Mouse (Mus musculus): Measurements from ENCODE around the gene Mbd5. TPM values are rescaled to one million over a fixed set of nuclear protein-coding genes. Genes with fewer than 3 reads are reported as not detected.

The Mbd5 gene
- polyA plus RNA-seq, 1 experiment = 12.7 TPM

DNA sequence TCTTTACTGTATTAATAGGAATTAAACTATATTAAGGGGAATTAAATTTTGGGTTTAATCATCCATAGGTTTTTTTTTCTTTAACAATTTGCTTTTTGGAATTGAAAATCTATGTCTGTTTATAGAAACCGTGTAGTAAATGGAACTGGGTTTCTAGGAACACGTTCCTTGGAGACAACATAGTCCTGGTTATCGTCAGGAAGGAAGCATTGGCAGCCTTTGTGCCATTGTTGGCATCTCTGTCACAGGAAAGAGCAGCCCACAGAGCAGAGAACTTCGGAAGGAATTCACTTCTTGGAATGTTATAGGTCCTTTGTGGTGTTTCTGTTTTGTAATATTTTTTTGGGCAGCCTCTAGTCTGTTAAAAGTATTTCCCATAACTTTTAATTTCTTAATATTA is 135.7 kb downstream of the Mbd5 start:
- Histone ChIP-seq H3K27ac (ENCODE audit: control insufficient read depth, insufficient read depth, low read depth, low read length) (no peak overlapping the region), H3K36me3 (ENCODE audit: control insufficient read depth, insufficient read depth, low read length) (no peaks in the 10 kb centered on the region), H3K27me3 (ENCODE audit: control insufficient read depth, insufficient read depth, low read length) (no peaks in the 10 kb centered on the region), H3K4me1 (ENCODE audit: control insufficient read depth, insufficient read depth, low read length) (no peaks in the 10 kb centered on the region), H3K4me3 (ENCODE audit: control insufficient read depth, low read depth, low read length) (no peak overlapping the region)
- TF ChIP-seq POLR2A (IDR thresholded peaks at IDR 0.05; ENCODE audit: control insufficient read depth, low read depth, low read length) = no peak
- TF ChIP-seq CTCF (IDR thresholded peaks at IDR 0.05; ENCODE audit: control insufficient read depth, insufficient read depth, insufficient replicate concordance, low read depth, low read length) = no peak

DNA sequence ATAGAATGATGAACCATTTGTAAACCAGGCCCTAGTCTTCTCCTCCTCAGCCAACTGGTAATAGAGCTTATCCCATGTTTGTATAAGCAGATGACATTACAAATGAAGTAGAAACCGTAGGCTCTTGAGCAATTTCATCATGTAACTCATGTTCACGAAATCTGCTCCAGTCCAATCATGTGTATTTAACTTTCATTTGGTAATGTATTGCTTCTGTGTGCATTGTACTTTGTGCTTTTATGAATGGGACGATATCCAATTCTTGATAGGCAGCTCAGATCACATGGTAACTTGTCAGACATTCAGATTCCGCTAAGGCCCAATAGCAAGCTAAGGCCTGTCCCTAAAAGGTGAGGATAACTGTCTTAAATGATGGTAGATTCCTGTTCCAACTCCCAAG is 141.5 kb downstream of the Mbd5 start:
- no peak overlapping the region for H3K27ac ChIP-seq (ENCODE audit: control insufficient read depth, insufficient read depth, low read depth, low read length)
- H3K4me3 ChIP-seq (ENCODE audit: control insufficient read depth, low read depth, low read length) = no peak overlapping the region
- TF ChIP-seq POLR2A (IDR thresholded peaks at IDR 0.05; ENCODE audit: control insufficient read depth, low read depth, low read length) = no peak
- no peak for TF ChIP-seq CTCF (IDR thresholded peaks at IDR 0.05; ENCODE audit: control insufficient read depth, insufficient read depth, insufficient replicate concordance, low read depth, low read length)
- H3K27me3 ChIP-seq (ENCODE audit: control insufficient read depth, insufficient read depth, low read length) = no peaks in the 10 kb centered on the region
- no peaks in the 10 kb centered on the region for H3K4me1 ChIP-seq (ENCODE audit: control insufficient read depth, insufficient read depth, low read length)
- H3K36me3 ChIP-seq (ENCODE audit: control insufficient read depth, insufficient read depth, low read length) = no peaks in the 10 kb centered on the region

DNA sequence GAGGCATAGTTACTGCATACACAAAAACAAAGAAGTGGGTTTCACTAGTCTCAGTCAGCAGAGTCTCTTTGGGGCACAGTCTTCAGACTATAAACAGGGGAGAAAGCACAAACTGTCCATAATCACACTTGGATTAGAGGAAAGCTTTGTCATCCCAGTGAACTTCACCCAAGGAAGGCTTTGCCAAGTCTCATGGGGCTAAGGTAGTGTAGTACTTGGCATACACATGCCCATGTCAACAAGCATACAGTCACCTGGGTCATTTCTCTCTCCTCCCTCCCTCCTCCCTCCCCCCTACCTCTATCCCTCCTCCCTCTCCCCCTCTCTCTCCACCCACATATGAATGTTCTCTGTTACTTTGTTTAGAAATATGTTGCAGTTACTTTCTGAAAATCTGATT is 147.5 kb downstream of the Mbd5 start:
- no peaks in the 10 kb centered on the region for H3K27me3 ChIP-seq (ENCODE audit: control insufficient read depth, insufficient read depth, low read length)
- H3K36me3 ChIP-seq (ENCODE audit: control insufficient read depth, insufficient read depth, low read length) = no peaks in the 10 kb centered on the region
- no peak overlapping the region for H3K4me3 ChIP-seq (ENCODE audit: control insufficient read depth, low read depth, low read length)
- TF ChIP-seq POLR2A (IDR thresholded peaks at IDR 0.05; ENCODE audit: control insufficient read depth, low read depth, low read length) (no peak), CTCF (IDR thresholded peaks at IDR 0.05; ENCODE audit: control insufficient read depth, insufficient read depth, insufficient replicate concordance, low read depth, low read length) (no peak)
- no peaks in the 10 kb centered on the region for H3K4me1 ChIP-seq (ENCODE audit: control insufficient read depth, insufficient read depth, low read length)
- H3K27ac ChIP-seq (ENCODE audit: control insufficient read depth, insufficient read depth, low read depth, low read length) = no peak overlapping the region

DNA sequence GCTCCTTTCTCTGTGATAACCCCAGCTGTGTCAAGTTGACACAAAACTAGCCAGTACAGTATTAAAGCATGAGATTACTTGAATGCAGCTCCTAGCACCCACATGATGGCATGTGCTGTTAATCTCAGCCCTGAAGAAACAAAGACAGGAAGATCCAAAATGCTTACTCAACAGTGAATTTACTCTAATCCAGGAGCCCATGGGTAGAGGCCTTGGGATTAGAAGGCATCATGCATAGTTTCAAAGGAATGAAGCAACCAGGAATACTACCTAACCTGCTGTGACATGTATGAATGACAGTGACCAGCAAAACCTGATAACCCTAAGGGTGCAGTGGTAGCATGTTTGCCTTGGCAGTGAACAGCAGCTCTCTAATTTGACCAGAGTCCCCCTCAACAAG is 159.6 kb downstream of the Mbd5 start:
- H3K27me3 ChIP-seq (ENCODE audit: control insufficient read depth, insufficient read depth, low read length) = no peaks in the 10 kb centered on the region

DNA sequence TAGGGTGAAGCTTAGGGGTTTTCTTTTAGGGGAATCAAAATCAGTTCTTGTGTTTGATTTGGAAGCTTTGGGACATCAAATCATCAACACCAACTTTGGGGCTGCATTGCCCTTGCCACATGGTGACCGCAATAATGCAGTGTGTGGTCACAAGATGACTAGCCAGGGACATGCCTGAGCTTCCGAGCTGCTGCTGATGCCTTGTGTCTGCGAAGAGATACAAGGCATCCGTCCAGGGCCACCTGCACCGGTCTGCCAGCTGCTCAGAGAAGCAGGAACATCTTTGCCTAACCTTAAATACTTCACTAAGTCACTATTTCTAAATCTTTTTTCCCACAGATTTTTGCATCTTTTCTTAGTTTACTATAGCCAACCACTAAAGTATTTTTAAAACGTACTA is 170.6 kb downstream of the Mbd5 start:
- H3K27ac ChIP-seq (ENCODE audit: control insufficient read depth, insufficient read depth, low read depth, low read length) = no peak overlapping the region
- TF ChIP-seq CTCF (IDR thresholded peaks at IDR 0.05; ENCODE audit: control insufficient read depth, insufficient read depth, insufficient replicate concordance, low read depth, low read length) (no peak), POLR2A (IDR thresholded peaks at IDR 0.05; ENCODE audit: control insufficient read depth, low read depth, low read length) (no peak)
- H3K4me3 ChIP-seq (ENCODE audit: control insufficient read depth, low read depth, low read length) = no peak overlapping the region
- H3K27me3 ChIP-seq (ENCODE audit: control insufficient read depth, insufficient read depth, low read length) = no peaks in the 10 kb centered on the region
- no peaks in the 10 kb centered on the region for H3K36me3 ChIP-seq (ENCODE audit: control insufficient read depth, insufficient read depth, low read length)
- no peaks in the 10 kb centered on the region for H3K4me1 ChIP-seq (ENCODE audit: control insufficient read depth, insufficient read depth, low read length)

More for the DNA sequence above, 159.6 kb downstream of the Mbd5 start:
- no peak overlapping the region for H3K4me3 ChIP-seq (ENCODE audit: control insufficient read depth, low read depth, low read length)
- no peaks in the 10 kb centered on the region for H3K4me1 ChIP-seq (ENCODE audit: control insufficient read depth, insufficient read depth, low read length)
- H3K27ac ChIP-seq (ENCODE audit: control insufficient read depth, insufficient read depth, low read depth, low read length) = no peak overlapping the region
- no peak for TF ChIP-seq POLR2A (IDR thresholded peaks at IDR 0.05; ENCODE audit: control insufficient read depth, low read depth, low read length)
- no peak for TF ChIP-seq CTCF (IDR thresholded peaks at IDR 0.05; ENCODE audit: control insufficient read depth, insufficient read depth, insufficient replicate concordance, low read depth, low read length)
- H3K36me3 ChIP-seq (ENCODE audit: control insufficient read depth, insufficient read depth, low read length) = no peaks in the 10 kb centered on the region

DNA sequence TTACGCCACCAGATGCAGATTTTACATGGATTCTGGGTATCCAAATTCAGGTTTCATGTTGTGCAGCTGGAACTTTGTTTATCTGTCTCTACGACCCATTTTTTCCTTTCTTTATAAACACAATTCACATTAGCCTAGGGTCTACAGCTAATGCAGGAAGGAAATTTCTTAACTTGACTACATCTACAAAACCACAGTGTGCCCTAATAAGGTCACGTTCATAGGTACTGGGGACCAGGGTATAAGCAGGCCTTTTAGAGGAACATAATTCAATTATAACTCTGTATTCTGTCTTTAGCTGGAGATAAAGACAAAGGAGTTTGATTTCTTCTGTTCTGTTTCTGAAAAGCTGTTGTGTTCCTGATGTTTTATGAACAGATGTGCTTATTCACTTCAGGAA is 172.3 kb downstream of the Mbd5 start:
- no peaks in the 10 kb centered on the region for H3K27me3 ChIP-seq (ENCODE audit: control insufficient read depth, insufficient read depth, low read length)
- TF ChIP-seq CTCF (IDR thresholded peaks at IDR 0.05; ENCODE audit: control insufficient read depth, insufficient read depth, insufficient replicate concordance, low read depth, low read length) = no peak
- no peak for TF ChIP-seq POLR2A (IDR thresholded peaks at IDR 0.05; ENCODE audit: control insufficient read depth, low read depth, low read length)
- no peak overlapping the region for H3K27ac ChIP-seq (ENCODE audit: control insufficient read depth, insufficient read depth, low read depth, low read length)
- no peak overlapping the region for H3K4me3 ChIP-seq (ENCODE audit: control insufficient read depth, low read depth, low read length)
- no peaks in the 10 kb centered on the region for H3K36me3 ChIP-seq (ENCODE audit: control insufficient read depth, insufficient read depth, low read length)
- no peaks in the 10 kb centered on the region for H3K4me1 ChIP-seq (ENCODE audit: control insufficient read depth, insufficient read depth, low read length)

DNA sequence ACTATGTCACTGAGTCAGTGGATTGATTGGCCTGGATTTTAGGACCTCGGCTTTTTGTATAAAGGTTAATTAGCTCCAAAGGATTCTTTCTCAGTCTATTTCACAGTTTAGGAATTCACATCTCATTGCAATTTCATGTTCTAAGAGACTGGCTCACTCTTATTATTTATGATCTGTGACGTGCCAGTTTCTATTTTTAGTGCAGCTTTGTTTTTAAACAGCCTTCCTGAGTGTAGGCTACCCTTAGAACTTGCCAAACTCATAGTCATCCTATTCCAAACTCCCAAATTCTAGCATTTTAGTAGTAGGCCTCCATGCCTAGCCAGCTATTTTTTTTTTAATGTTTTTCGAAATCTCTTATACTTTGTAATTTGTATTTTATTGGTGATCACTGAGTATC is 192.9 kb downstream of the Mbd5 start:
- no peaks in the 10 kb centered on the region for H3K36me3 ChIP-seq (ENCODE audit: control insufficient read depth, insufficient read depth, low read length)
- no peaks in the 10 kb centered on the region for H3K27me3 ChIP-seq (ENCODE audit: control insufficient read depth, insufficient read depth, low read length)
- no peak for TF ChIP-seq POLR2A (IDR thresholded peaks at IDR 0.05; ENCODE audit: control insufficient read depth, low read depth, low read length)
- no peak for TF ChIP-seq CTCF (IDR thresholded peaks at IDR 0.05; ENCODE audit: control insufficient read depth, insufficient read depth, insufficient replicate concordance, low read depth, low read length)
- no peaks in the 10 kb centered on the region for H3K4me1 ChIP-seq (ENCODE audit: control insufficient read depth, insufficient read depth, low read length)
- H3K27ac ChIP-seq (ENCODE audit: control insufficient read depth, insufficient read depth, low read depth, low read length) = no peak overlapping the region
- no peak overlapping the region for H3K4me3 ChIP-seq (ENCODE audit: control insufficient read depth, low read depth, low read length)

DNA sequence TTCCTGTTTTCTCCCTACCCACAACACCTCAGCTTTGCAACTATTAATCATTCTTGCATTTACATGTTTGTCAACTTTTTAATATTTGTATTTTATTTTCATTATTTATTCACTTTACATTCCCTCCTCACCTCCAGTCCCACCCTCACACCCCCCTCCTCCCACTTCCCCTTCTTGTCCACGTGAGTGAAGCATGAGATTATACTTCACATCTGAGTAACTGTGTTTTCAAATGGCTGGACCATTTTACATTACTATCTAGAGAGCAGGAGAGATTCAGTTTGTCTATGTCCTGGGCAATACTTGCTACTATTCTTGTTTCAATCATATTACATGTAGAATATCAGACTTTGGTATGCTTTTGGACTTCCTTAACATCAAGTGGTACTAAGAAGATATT is 204.3 kb downstream of the Mbd5 start:
- Histone ChIP-seq H3K27me3 (ENCODE audit: control insufficient read depth, insufficient read depth, low read length) (no peaks in the 10 kb centered on the region), H3K4me1 (ENCODE audit: control insufficient read depth, insufficient read depth, low read length) (no peaks in the 10 kb centered on the region), H3K27ac (ENCODE audit: control insufficient read depth, insufficient read depth, low read depth, low read length) (no peak overlapping the region), H3K4me3 (ENCODE audit: control insufficient read depth, low read depth, low read length) (no peak overlapping the region), H3K36me3 (ENCODE audit: control insufficient read depth, insufficient read depth, low read length) (no peaks in the 10 kb centered on the region)
- no peak for TF ChIP-seq CTCF (IDR thresholded peaks at IDR 0.05; ENCODE audit: control insufficient read depth, insufficient read depth, insufficient replicate concordance, low read depth, low read length)
- no peak for TF ChIP-seq POLR2A (IDR thresholded peaks at IDR 0.05; ENCODE audit: control insufficient read depth, low read depth, low read length)

Data from testis, adult 2 months (tissue).